Mouse (Mus musculus) intestine, embryonic 15.5 days (tissue): ENCODE data around the gene Txnl4b. TPM values are rescaled to one million over a fixed set of nuclear protein-coding genes. Genes with fewer than 3 reads are reported as not detected.
A peak's percentile ranks its signal among the peaks of the same experiment; 100 is the strongest.

ENCODE experiments used
- ATAC-seq: fragments of 200-750 bp; cut with Nextera tagmentation; 2 replicates; pipeline ENCODE4 v1.8.0; 2017; ENCODE audit warnings: moderate TSS enrichment, moderate library complexity
- H3K27ac ChIP-seq: fragments of 300-500 bp; sonication (generic); 2 replicates; pipeline ENCODE4 v1.5.1; 2015; ENCODE audit warnings: mild to moderate bottlenecking, inconsistent platforms
- H3K27me3 ChIP-seq: fragments of 300-500 bp; sonication (generic); replicated peaks from 2 replicates; pipeline ENCODE4 v1.6.1; 2015; ENCODE audit warnings: inconsistent platforms
- H3K36me3 ChIP-seq: fragments of 300-500 bp; sonication (generic); 2 replicates; pipeline ENCODE4 v1.6.1; 2015; ENCODE audit warnings: inconsistent platforms
- H3K4me1 ChIP-seq: fragments of 300-500 bp; sonication (generic); replicated peaks from 2 replicates; pipeline ENCODE4 v1.6.1; 2015; ENCODE audit warnings: inconsistent platforms
- H3K4me2 ChIP-seq: fragments of 300-500 bp; sonication (generic); replicated peaks from 2 replicates; pipeline ENCODE4 v1.6.1; 2015; ENCODE audit warnings: mild to moderate bottlenecking, inconsistent platforms
- H3K4me3 ChIP-seq: fragments of 300-500 bp; sonication (generic); replicated peaks from 2 replicates; pipeline ENCODE4 v1.5.1; 2015; ENCODE audit warnings: inconsistent platforms
- H3K9ac ChIP-seq: fragments of 300-500 bp; sonication (generic); 2 replicates; pipeline ENCODE4 v1.6.1; 2015; ENCODE audit warnings: inconsistent platforms
- H3K9me3 ChIP-seq: fragments of 300-500 bp; sonication (generic); 2 replicates; pipeline ENCODE4 v1.6.1; 2016; ENCODE audit warnings: inconsistent platforms
- WGBS: fragments of 180-500 bp; shearing (Covaris S2); methylation state at CpG from one replicate; pipeline ENCODE4 v1.1.7; 2015; 5-methylcytosine and 5-hydroxymethylcytosine counted together
- polyA plus RNA-seq: library from polyadenylated mRNA; unstranded; fragments of >200 nt; fragmentation: Nextera tagmentation; extraction: Ambion mirVana; gene quantifications from 2 replicates; pipeline ENCODE4 v1.2.1, GENCODE M21; 2015

Txnl4b gene
- polyA plus RNA-seq, 1 experiment from 2014 or later = 24.5 TPM

GRCm38 (mm10) chr8:109608271-109609152, 42.8 kb downstream of the Txnl4b start, which contains the start of gene Dhodh:
Gene Dhodh, minus strand, starts transcription at chr8:109608673.
- Histone ChIP-seq H3K36me3 (peaks cover 7% of the 10 kb centered on the region; the same call in 1 of the 2 replicates), H3K4me1 (peaks cover 9% of the 10 kb centered on the region), H3K27me3 (no peaks in the 10 kb centered on the region), H3K9ac (peak within 1 kb of the TSS; percentile 72), H3K4me3 (peak within 1 kb of the TSS; percentile 69), H3K9me3 (no peaks in the 10 kb centered on the region), H3K4me2 (peak within 1 kb of the TSS; percentile 74), H3K27ac (peak within 1 kb of the TSS; percentile 99)
- under 1% methylated on average over 42 of the region's 42 CpGs for WGBS
- peak; percentile 99 for ATAC-seq

- Histone ChIP-seq H3K4me1 (peaks cover 9% of the 10 kb centered on the region), H3K9me3 (no peaks in the 10 kb centered on the region), H3K4me2 (peak overlapping the region; percentile 74), H3K4me3 (peak overlapping the region; percentile 69), H3K36me3 (0 out of 2 replicates have a peak, but pooled peaks cover under 1% of the 10 kb centered on the region), H3K27me3 (no peaks in the 10 kb centered on the region), H3K9ac (peak overlapping the region; percentile 72), H3K27ac (peak overlapping the region; percentile 99)
- ATAC-seq = no peak
- WGBS = 12% methylated on average over 5 of the region's 5 CpGs
Measured at GRCm38 (mm10) chr8:109609153-109609502, 43.4 kb downstream of the Txnl4b start.

- no peaks in the 10 kb centered on the region for H3K27me3 ChIP-seq
- no peak within 1 kb of the TSS for H3K27ac ChIP-seq
- H3K4me2 ChIP-seq = 0 out of 2 replicates have a peak within 1 kb of the TSS, but pooled peaks have one; percentile 2
- 54% methylated on average over 27 of the region's 27 CpGs for WGBS
- H3K9me3 ChIP-seq = no peaks in the 10 kb centered on the region
- H3K4me1 ChIP-seq = no peaks in the 10 kb centered on the region
- H3K36me3 ChIP-seq = no peaks in the 10 kb centered on the region
- H3K4me3 ChIP-seq = no peak within 1 kb of the TSS
- no peak for ATAC-seq
- H3K9ac ChIP-seq = no peak within 1 kb of the TSS
Measured at GRCm38 (mm10) chr8:109614243-109615210, 48.8 kb downstream of the Txnl4b start, which contains the start of gene Pkd1l3. Gene Pkd1l3, plus strand, starts transcription at chr8:109614517.

GRCm38 (mm10) chr8:109615569-109615968, 49.9 kb downstream of the Txnl4b start:
- H3K9ac ChIP-seq = no peak overlapping the region
- WGBS = 86% methylated on average over 3 of the region's 3 CpGs
- H3K4me3 ChIP-seq = no peak overlapping the region
- no peaks in the 10 kb centered on the region for H3K4me1 ChIP-seq
- no peak overlapping the region for H3K4me2 ChIP-seq
- no peaks in the 10 kb centered on the region for H3K36me3 ChIP-seq
- no peak overlapping the region for H3K27ac ChIP-seq
- no peaks in the 10 kb centered on the region for H3K9me3 ChIP-seq
- no peak for ATAC-seq
- H3K27me3 ChIP-seq = no peaks in the 10 kb centered on the region

Other genes starting within 250 kb of the Txnl4b start
- not detected in 2 replicates for gene Pmfbp1, start 71.9 kb upstream of the Txnl4b start, polyA plus RNA-seq
- gene Dhx38, start within 50 bp of the Txnl4b start, polyA plus RNA-seq = 20.8 and 21.6 TPM in 2 replicates
- gene Hp, start 13.3 kb downstream of the Txnl4b start, polyA plus RNA-seq = 2.2 and 3.6 TPM in 2 replicates
- gene Dhodh, start 42.8 kb downstream of the Txnl4b start, polyA plus RNA-seq = 44.0 and 49.8 TPM in 2 replicates
- 0.04 and 0.13 TPM in 2 replicates for gene Pkd1l3, start 48.6 kb downstream of the Txnl4b start, polyA plus RNA-seq
- 119 and 128 TPM in 2 replicates for gene Ist1, start 127.4 kb downstream of the Txnl4b start, polyA plus RNA-seq
- gene Zfp821, start 139.7 kb downstream of the Txnl4b start, polyA plus RNA-seq = 17.3 and 17.9 TPM in 2 replicates
- gene Atxn1l, start 171.8 kb downstream of the Txnl4b start, polyA plus RNA-seq = 5.4 and 5.7 TPM in 2 replicates
- 38.0 and 39.0 TPM in 2 replicates for gene Ap1g1, start 212.7 kb downstream of the Txnl4b start, polyA plus RNA-seq